Mouse (Mus musculus): ENCODE data around the gene Nbl1.

The Nbl1 gene

DNA sequence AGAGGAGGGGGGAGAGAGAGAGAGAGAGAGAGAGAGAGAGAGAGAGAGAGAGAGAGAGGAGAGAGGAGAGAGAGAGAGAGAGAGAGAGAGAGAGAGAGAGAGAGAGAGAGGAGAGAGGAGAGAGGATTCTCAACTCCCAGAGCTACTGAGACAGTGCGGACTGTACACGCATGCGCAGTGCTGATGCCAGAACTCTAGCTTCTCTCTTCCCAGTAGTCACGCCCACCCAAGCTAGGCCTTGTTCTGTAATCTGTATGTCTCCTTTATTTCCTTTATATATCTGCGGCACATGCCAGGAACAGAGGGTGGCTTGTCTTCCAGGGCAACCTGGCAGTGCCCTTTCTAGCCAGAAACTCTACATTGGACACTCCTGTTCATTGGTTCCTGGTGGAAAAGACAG is 28.0 kb downstream of the Nbl1 start:
- no peak for DNase-seq (ENCODE audit: low read depth, low spot score)

DNA sequence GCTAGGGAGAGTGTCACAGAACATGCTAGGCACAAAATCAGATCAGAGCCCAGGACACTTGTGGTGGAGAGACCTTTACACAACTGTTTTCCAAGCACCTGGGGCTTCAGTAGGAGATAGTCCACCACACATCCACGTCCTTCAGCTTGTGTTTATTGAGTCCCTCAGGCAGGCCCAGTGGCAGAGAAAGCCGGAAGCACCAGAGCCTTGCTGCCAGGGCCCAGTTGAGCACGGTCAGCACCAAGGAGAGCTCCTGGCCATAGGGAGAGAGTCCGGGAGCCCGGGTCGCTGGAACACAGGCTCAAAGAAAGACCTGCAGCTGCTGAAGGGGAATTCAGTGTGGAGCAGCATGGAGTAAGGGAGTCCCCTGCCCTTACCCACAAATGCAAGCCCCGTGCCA is 33.2 kb downstream of the Nbl1 start:
- no peak for DNase-seq (ENCODE audit: low read depth, low spot score)

DNA sequence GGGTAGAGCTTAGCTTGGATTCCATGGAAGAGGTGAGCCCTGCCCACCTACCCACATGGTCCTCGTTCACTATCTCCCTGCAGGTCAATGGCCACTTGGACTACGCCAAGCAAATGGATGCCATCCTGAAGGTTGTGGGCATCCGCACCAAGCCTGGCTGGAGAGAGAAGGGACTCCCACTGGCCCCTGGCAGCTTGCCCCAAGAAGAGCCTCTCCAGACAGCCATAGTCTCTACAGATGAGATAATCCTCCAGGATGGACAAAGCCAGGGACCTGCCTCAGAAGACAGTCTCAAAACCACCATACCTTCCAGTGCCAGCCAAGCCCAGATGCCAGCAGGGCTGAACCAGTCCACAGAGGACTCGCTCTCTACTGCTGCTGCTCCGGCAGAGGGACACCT is 34.8 kb downstream of the Nbl1 start:
- DNase-seq (ENCODE audit: low read depth, low spot score) = no peak

DNA sequence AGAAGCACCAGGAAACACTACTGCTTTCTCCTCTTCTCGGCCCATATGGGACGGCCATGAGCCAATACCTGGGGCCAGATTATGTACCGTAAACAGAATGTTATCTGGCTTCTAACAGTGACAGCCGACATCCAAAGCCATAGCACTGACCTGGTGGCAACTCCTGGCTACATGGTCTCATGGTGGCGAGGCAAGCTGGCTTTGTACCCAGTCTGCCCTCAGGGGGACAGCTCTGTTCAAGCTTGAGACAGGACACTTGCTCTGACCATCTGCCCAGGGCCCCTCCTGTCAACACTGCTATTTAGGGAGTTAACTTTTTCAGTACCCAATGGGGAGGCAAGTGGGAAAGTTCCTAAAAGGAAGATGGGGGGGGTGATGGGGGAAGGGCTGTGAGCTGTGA is 35.5 kb downstream of the Nbl1 start:
- no peak for DNase-seq (ENCODE audit: low read depth, low spot score)

DNA sequence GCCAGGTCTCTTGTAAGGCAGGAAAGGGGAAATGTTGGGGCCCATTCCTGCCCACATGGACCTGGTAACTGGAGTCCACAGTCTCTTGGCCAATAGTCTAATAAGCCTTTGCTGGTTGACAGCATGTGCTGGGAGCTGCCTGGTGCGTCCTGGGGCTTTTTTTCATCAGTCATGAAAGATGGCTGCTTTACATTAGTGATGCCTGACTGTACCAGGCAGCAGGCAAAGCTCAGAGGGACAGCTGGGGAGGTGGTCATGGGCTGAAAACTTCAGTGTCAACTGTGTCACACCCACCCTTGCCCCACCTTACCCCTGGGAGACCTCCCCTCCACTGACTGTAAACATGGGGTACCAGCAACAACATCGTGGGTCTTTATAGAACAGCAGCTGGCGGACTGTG is 37.0 kb downstream of the Nbl1 start:
- DNase-seq (ENCODE audit: low read depth, low spot score) = no peak

DNA sequence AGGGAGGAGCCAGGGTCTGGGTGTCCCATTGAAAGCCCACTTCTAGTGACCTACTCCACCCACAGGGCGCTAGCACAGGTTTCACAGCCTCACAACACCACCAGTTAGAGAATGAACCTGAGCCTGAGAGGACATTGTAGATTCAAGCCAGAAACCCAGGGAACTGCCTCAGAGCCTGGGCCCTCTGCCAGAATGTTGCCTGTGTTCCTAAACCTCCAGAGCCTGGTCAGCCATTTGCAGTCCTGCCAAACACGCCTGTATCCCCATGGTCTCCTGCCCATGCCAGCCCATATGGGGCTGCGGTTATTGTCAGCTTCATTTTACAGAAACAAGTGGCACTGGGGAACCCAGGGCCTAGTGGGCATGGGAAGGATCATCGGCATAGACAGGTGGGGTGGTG is 37.5 kb downstream of the Nbl1 start:
- no peak for DNase-seq (ENCODE audit: low read depth, low spot score)

DNA sequence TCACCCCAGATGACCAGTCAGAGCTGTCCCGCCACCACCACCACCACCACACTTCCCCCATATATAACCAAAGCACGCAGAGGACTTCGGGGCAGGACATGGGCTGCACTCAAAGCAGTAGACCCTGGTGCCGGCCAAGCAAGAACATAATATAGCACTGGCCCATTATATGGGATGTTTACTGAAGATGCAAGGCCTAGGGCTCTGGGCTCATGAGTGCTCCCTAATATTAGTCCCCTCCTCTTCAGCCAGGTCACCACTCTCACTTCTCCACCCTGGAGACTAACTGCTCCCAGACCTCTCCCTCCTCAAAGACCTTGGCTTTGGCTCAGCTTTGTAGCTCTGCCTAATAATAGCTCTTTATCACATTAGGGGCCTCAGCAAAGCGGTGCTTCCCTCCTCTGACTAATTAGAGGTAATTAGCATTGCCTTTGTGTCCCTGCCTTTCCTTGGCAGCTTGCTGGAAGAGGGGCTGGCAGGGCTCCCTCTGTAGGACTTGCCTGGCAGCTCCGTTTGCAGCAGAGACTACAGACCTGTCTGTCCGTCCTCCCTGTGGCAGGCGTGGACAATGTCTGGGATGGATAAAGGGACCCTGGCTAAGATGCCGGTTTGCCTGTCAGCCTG is 38.4 kb downstream of the Nbl1 start:
- DNase-seq (ENCODE audit: low read depth, low spot score) = no peak

DNA sequence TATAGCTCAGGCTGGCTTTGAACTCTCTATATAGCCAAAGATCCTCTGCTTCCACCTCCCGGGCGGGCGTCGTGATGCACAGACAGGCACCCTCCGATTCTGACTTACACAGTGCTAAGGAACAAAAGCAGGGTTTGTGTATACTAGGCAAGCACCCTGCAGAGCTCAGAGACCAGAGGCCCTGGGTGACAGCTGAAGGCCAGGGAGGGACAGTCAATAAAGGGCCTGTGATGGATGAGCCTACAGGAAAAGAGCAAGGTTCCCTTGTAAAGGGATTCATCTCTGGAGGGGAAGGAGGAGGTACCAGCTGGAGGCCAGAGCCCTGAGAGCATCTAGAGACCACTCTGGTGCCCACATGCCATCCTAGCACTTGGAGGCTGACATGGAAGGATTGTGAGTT is 39.4 kb downstream of the Nbl1 start:
- DNase-seq (ENCODE audit: low read depth, low spot score) = no peak

DNA sequence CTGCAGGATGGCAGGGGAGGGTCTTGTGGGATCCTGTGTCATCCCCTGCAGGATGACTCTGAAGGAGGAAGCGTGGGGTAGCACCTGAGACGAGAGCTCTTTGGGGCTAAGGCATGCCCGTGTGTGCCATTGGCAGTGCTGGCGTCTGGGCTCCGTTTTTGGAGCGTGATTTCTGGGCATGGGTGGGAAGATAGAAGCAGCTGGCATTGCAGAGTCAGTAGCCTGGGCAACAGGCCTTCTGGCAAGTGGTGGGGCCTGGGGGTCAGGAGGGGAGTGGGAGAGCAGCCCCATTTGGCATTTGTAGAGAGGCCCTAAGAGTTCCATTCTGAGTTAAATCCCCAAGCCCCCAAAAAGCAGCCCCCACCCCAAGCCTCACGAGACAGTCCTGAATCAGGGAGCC is 40.0 kb downstream of the Nbl1 start:
- DNase-seq (ENCODE audit: low read depth, low spot score) = no peak

DNA sequence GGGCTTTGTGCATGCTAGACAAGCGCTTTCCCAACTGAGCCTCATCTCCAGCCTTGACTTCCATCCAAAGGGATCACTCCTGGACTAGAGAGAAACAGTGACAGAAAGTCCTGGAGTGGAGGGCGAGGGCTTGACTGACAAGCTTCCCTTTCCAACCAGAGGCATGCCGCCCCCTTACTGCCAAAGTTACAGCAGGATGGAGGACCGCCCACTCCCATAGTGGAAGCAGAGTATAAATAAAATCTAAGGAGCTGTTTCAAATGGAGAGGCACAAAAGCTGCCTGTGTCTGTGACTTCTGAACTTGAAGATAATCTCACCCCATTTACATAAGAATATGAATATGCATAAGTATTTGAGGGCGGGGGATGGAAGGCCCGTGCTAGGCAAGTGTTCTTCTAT is 44.3 kb downstream of the Nbl1 start:
- no peak for DNase-seq (ENCODE audit: low read depth, low spot score)

DNA sequence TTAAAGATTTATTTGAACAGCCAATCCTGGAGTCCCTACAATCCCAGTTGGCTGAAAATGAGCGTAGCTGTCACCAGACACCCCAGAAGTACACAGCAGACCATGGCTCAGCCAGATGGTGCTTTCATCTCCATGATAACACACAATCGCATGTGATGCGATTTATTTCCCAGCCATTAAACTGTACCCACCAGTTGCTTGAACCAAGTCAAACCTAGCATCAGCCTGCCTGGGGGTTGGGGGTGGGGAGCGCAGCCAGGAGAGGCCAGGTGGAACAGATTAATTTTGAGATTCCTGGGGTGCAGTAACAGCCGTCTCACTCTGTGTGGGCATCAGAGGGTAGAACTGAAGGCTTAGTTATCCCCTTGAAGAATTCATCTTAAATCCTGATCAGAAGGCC is 46.4 kb downstream of the Nbl1 start:
- DNase-seq (ENCODE audit: low read depth, low spot score) = no peak

DNA sequence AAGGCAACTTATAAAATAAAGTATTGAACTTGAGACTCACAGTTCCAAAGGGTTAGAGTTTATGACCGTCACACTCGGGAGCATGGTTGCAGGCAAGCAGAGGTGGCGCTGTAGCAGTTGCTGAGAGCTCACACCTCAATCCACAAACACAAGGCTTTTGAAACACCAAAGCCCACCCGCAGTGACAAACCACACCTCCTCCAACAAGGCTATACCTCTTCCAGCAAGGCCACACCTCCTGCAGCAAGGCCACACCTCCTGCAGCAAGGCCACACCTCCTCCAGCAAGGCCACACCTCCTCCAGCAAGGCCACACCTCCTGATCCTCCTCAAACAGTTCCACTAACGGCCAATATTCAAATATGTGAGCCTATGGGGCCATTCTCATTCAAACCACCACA is 48.2 kb downstream of the Nbl1 start:
- DNase-seq (ENCODE audit: low read depth, low spot score) = no peak

DNA sequence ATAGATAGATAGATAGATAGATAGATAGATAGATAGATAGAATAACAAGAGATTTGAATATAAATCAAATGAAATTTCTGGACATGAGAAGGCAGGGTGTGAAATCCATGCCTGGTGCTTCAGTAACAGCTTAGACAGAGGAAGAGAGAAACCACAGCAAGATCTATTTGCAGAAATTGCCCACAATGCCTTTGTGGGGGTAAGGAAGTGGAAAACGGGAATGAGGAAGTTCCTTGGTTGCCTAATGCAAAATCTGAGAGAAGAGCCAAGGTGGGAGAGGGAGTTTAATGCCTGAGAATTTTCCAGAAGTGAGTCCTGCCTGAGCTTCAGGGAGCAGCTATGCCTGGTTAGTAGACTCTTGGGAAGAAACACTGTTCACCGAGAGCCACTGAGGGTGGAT is 49.2 kb downstream of the Nbl1 start:
- no peak for DNase-seq (ENCODE audit: low read depth, low spot score)

DNA sequence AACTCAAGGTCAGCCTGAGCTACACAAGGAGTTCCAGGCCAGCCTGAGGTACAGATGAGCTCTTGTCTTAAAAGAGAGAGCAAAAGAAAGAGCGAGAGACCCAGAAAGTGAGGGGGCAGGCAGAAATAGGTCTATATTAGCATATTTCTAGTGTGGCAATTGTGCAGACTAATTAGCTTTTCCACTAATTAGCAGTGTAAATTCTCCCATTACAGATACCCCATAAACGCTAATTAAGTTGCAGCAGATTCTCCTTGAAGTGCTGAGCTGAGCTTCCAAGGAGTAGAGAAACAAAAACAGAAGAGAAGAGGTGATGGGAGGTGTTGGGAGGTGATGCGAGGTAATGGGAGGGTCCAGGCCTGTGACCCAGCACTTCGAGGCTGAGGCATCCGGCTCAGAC is 50.2 kb downstream of the Nbl1 start:
- DNase-seq (ENCODE audit: low read depth, low spot score) = no peak

DNA sequence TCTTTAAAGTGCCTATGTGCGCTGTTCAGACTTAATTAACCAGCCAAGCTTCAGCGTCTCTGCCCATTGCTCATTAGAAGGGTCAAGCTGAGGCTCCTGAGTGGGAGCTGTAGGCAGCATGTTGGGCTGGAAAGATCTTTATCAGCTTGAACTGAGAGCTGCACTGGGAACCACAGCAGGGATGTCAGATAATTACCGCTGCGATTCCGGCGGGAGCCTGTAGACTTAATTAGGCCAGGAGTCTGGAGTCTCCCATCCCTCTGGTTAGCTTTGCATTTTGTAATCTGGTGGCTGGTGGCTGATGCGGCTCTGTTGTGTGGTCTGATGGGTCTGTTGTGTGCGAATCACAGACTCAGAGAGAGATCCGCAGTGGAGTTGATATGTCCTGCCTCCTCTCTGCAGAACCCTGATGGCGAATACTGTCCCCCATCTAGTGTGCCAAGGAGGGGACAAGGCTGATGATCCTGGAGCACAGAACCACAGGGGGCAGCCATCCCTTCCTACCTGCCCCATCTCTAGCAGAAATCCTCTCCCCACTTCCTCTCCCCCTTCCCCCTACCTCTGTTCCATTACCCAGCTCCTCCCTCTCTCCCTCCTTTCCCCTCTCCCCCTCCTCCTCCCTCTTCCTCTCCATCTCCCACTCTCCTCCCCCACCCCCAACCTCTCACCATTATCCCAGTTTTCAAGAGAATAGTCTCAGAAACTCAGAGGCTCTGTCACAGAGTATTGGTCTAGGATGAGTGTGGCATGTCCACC is 52.5 kb downstream of the Nbl1 start:
- no peak for DNase-seq (ENCODE audit: low read depth, low spot score)

DNA sequence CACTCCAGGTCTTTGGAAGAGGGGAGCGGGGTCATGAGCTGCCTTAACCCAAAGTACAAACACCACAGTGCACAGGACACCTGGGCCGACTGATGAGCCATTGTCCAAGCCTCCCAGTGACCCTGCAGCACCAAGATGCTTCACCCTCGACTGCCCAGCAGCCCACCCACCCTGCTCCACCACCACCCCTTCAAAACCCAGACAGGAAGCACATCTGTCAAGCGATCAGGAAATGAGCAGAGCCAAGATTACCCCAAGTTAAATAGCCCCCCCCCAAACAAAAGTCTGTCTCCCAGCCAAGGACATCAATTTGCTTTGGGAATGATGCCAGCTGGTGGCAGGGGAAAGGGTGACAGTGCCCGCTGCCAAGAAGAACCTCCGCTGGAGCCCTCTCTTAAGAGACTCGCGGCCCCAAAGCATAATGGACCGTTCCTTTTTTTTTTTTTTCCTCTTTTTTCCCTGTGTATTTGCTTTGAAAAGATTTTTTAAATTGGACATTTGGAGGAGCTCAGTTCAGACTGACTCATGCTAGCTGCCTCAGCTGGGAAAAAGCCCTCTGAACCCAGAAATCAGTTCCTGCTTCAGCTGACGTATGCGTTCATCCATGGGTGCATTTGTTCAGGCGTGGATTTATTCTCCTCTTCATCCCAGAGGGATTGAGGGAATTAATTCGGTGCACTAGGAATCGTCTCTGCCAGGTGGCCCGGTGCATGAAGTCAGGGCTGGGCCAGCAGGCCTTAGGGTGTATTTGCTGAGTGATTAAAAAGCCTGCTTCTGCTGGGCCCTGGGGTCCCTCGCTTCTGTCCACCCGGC is 54.8 kb downstream of the Nbl1 start:
- DNase-seq (ENCODE audit: low read depth, low spot score) = no peak

DNA sequence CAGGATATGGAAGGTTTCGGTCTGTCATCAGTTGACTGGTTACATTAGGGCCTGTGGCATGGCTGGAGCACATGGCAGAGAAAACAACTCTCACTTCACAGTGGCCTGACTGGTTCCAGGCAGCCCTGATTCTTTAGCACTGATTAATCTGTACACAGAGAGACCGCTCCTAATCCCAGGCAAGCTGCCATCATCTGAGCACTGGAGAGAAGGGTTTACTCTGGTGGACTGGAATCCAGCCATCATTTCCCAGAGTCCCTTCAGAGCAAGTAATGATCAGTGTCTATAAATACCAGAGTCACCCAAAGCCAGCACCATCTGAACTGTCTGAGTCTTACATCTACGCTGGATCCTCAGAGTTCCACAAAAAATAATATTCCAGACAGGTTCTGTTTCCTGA is 57.0 kb downstream of the Nbl1 start:
- no peak for DNase-seq (ENCODE audit: low read depth, low spot score)

DNA sequence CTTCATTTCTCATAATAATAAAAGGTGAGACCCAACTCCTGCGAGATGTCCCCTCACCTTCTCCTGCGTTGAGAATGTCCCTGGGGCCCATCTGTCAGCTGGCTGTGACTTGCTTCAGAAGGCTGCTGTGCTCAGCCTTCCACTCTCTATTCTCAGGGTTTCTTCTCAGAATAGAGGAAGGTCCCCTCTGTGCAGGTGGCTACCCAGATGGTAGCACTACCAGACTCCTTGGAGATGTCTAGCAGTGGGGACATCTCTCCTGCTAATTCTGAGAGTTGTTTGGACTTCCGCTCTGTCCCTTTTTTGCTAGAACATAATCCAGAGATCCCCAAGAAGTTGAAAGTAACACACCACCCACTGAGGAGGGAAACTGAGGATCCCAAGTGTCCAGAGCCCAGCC is 57.9 kb downstream of the Nbl1 start:
- DNase-seq (ENCODE audit: low read depth, low spot score) = no peak

DNA sequence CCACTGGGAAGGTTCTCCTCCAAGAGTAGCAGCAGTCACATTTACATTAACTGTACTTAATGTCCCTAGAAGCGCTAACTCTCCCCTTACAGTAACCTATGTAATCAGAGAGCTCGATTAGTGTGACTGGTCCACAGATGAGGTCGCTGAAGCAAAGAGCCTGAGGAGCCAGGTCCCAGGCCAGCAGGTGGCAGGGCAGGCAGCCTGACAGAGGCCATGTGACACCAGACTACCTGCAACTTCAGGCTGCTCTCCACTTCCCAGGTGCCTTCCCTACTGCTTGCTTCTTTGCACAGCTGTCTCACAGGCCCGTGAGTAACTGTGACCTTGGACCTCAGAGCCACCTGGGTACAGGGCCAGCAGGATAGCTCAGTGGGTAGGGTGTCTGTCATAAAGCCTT is 58.3 kb downstream of the Nbl1 start:
- no peak for DNase-seq (ENCODE audit: low read depth, low spot score)

DNA sequence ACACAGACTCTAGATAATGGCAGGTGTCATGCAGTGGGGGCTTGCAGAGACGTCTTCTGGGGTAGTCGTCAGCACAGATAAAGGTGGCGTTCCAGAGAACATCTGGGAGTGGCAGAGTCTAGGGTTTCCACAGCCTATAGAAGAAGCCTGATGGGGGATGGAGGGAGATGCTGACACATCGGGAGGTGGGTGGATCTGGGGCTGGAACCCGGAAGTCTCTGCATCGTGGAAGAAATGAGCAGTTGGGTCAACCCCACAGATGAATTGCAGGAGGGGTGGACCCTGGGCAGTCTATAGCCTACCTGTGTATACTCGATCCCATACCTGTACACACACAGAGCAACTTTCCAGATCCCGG is 58.8 kb downstream of the Nbl1 start:
- DNase-seq (ENCODE audit: low read depth, low spot score) = no peak

DNA sequence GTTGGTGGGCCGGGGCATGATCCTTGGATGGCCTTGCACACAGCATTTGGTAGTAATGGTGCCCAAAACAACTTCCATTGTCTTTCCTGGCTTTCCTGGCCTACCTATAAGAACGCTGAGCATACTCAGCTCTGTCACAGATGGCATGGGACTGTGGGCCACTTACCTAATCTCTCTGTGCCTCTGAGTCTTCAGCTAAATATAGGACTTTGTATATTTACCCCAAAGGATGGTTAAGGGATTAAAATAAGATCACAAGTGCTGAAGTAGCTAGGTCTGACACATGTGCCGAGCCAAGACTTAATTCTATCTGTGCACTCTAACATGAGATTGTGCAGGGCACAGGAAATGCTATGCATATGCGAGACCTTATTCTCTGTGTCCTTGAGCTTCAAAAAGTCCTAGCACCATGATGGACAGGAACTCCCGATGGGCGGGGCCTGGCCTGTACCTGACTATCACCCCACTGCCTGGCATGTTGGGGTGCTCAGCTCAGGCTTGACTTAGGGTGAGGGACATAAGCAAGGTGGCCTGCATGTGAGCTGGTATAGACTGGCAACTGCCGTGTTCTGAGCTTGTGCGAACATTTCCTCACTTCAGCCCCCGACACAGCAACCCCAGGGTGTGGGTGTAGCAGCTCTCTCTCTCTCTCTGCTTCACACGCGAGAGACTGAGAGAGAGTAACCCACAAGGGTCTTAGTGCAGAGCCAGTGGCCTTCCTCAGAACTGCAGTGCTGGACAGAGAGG is 59.4 kb downstream of the Nbl1 start:
- DNase-seq (ENCODE audit: low read depth, low spot score) = no peak

DNA sequence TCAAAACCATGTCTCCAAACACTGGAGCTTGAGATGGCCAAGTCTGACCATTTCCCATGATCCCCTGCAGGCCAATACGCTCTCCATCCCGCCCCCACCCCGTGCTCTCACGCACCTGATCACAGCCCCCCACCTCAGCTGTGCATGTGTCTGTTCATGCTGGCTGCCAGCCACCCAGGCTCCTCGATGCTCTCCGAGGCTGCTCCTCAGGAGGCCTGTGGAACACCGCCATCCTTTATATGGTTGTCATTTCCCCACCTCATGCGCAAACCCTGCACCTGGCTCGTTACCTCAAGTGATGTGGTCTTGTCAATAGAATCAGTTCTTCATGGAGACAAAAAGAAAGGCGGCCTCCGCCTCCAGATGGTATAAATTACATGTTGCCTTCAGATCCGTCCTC is 60.3 kb downstream of the Nbl1 start:
- DNase-seq (ENCODE audit: low read depth, low spot score) = no peak
